Mouse (Mus musculus) kidney, postnatal 25 days (tissue): ENCODE measurements at regions not wholly inside any gene's neighbourhood (a gene's known extent, or its start where the extent isn't known, plus 50 kb on each side); places are given as distances from the start of the nearest gene placed in this dataset.

Source experiments
- DNase-seq, 2 experiments: peaks; one replicate each; pipeline ENCODE4 v3.0.0; 2021; ENCODE audit warnings: mixed read lengths in 2 of 2

GRCm38 (mm10) chr8:89516602-89517001 is 472.6 kb upstream of the Sall1 start:
- DNase-seq, result no peak

GRCm38 (mm10) chr8:89514270-89514669 is 470.3 kb upstream of the Sall1 start:
- DNase-seq, result no peak

GRCm38 (mm10) chr8:89507639-89508038 is 463.7 kb upstream of the Sall1 start:
- DNase-seq, result no peak

DNA sequence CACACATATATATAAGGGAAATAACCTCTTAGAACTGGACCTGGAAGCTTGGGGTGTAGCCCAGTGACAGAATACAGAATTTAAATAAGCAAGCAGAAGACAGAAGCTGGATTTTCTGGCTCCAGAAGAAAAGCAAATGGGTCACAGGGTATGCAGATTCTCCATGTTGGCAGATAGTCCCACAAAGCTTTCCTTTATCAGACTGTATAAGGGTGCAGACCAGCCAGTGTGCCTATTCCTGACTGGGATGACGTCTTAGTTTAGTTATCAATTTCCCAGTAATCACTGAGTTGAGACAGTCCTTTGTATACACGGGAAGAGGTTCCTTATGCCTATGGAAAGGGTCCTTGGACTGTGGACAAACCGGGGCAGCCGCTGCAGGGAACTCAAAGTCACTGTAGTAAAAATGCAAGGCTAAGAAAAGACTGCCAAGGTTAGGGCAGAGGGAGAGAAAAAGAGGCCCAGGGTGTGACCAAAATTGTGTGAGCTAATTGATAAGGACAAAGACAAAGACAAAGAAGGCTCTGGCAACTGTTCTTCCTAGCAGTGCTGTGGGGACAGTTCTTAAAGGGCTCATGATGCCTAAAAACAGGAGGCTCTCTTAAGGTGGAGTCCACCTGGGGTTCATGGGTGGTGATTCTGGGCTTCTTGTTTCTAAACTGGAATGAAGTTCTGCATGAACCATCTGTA is 459.7 kb upstream of the Sall1 start:
- no peak for DNase-seq

GRCm38 (mm10) chr8:89503030-89503429 is 459.1 kb upstream of the Sall1 start:
- DNase-seq, result no peak

GRCm38 (mm10) chr8:89501756-89502155 is 457.8 kb upstream of the Sall1 start:
- no peak for DNase-seq

GRCm38 (mm10) chr8:89499831-89500230 is 455.9 kb upstream of the Sall1 start:
- no peak for DNase-seq

- no peak for DNase-seq
Observed at GRCm38 (mm10) chr8:89498088-89498695, 454.2 kb upstream of the Sall1 start.

- DNase-seq, result no peak
Observed at GRCm38 (mm10) chr8:89492336-89492735, 448.4 kb upstream of the Sall1 start.

DNA sequence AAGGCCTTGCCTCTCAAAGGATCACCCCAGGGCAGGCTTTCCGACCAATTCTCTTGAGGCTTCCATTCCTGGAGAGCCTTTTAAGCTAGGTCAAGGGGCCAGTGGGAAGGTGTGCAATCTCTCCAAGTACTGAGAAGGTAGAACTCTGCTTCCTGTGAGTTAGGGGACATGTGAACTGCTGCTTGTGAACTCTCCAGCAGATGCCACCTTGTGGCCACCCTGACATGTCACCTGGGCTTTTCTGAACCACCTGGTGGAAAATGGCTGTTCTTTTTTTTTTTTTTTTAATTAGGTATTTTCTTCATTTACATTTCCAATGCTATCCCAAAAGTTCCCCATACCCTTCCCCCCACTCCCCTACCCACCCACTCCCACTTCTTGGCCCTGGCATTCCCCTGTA is 438.5 kb upstream of the Sall1 start:
- DNase-seq, result peak; percentile 50 to 71

GRCm38 (mm10) chr8:89476930-89477329 is 433.0 kb upstream of the Sall1 start:
- DNase-seq, result no peak

DNA sequence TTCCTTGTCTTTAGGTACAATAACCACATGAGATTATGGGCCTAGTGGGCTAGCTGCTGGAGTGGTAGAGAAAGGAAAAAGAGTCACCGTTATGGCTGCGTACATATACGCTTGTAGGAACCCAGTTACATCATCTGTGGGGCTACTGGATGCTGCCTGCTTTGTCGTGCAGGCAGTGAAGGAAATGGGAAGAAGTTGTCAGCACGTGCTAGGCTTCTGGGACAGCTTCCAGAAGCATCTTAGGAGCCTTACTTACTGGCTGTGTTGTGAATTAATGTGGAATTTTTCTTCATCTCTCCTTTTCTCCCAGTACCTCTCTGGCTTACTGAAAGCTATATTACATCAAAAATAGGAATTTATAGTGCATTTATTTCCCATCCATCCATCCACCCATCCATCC is 427.2 kb upstream of the Sall1 start:
- DNase-seq, result no peak

GRCm38 (mm10) chr8:89468782-89469220 is 424.8 kb upstream of the Sall1 start:
- DNase-seq, result no peak

DNA sequence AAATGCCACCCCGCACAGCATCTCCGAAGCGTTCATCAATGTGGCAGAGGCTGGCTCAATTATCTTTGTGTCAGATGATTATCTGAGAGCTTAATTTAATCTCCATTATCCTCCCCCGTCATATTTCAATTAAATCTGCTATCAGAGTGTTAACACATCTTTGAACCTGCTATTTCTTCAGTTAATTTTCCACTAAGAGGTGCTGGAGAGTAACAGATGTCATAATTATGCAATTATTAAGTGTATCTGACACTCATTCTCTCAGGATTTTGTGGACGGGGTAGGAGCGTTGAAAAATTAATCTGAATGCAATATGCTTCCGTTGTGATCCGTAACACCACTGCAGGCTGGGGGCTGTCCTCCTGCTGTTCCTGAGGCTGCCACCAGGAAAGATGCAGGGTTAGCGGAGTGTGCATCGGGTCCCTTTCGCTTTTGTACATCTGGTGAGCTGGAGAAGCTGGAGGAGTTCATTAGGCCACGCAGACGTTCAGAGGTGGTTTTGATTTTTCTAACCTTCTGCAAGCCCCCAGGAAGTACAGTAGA is 421.3 kb upstream of the Sall1 start:
- DNase-seq, result no peak

DNA sequence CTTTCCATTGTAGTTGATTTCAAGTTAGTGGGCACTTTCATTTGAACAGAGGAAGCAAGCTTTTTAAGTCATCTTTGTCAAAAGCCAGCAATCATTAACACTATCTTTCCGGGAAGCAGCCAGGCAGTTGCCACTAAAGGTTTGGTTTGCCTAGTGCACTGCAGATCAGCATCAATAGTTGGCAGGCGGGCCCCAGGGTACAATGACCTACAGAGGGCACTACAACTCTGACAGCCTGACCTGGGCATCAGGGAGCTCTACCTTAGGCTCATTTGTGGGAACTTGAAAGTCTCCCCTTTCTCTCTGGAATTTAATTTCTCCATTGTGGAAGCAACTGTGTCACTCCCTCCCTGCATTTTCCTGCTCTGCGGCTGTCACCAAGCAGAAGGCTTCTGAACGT is 412.6 kb upstream of the Sall1 start:
- peak in 1 of 2 experiments; percentile 16 for DNase-seq

- no peak for DNase-seq
Observed at GRCm38 (mm10) chr8:89455731-89456130, 411.8 kb upstream of the Sall1 start.

- DNase-seq, result no peak
Observed at GRCm38 (mm10) chr8:89454197-89454596, 410.2 kb upstream of the Sall1 start.

DNA sequence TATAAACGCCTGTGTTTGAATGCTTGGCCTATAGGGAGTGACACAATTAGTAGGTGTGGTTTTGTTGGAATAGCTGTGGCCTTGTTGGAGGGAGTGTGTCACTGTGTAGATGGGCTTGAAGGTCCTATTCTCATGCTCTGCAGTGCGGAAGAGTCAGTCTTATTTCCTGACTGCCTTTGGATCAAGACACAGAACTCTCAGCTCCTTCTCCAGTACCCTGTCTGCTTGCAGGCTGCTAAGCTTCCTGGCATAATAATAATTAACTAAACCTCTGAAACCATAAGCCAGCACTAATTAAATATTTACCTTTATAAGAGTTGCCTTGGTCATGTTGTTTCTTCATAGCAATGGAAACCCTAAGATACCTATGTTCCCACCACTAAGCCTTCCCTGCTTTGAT is 409.8 kb upstream of the Sall1 start:
- no peak for DNase-seq

GRCm38 (mm10) chr8:89444466-89444865 is 400.5 kb upstream of the Sall1 start:
- no peak for DNase-seq

DNA sequence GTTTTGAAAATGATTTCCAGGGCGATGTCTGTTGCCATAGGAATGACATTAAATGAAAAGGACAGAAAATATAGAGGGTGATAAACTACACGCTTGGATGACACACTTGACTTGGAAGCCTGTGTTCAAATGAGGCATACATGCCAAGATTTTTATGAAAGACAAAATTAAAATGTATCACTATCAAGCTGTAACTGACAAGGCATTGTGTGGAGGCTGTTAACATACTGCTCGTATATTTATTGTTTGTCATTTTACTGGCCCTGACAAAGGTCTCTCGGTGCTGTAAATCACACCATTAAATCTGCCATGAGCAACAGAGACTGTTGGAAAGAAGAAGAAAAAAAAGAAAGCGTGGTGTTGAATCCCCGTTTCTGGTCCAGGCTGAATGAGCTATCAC is 395.3 kb upstream of the Sall1 start:
- no peak for DNase-seq

DNA sequence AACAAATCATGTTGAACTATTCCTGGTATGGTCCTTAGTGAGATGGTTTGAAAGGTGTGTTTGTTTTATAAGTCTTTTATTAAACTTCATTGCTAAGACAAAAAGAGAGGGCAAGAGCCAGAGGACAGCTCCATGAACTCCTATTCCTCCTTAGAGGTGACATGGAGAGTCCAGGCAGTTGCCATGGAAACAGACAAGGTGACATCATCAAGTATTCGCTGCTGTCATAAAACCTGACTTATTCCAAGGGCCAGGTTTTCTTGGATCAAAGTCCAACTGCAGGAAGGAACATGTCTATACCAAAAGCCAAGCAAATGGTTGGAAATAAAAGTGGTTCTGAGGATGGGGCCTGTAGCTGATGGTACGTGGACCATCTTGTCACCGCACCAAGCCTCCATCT is 383.0 kb upstream of the Sall1 start:
- DNase-seq, result no peak

- no peak for DNase-seq
Observed at GRCm38 (mm10) chr8:89415287-89415686, 371.3 kb upstream of the Sall1 start.

DNA sequence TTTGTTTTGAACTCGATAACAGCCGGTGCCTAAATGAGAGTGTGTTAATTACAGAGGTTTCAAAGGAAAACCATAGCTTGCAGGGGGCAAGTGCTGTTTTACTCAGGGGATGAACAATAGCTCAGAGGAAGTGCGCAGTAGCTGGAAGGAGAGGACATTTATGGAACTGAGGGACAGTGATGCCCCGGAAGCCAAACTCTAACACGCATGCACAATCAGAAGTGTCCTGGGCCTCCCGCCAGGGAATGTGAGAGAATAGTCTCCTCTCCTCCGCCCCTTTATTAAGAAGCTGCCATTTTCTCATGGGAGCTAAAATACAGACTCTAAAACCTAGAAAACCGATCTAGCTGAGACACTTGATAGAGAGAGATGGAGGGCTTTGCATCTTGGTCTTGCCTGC is 368.5 kb upstream of the Sall1 start:
- DNase-seq, result no peak

- DNase-seq, result peak; percentile 29 to 55
Observed at GRCm38 (mm10) chr8:89412046-89412445, 368.1 kb upstream of the Sall1 start.

- DNase-seq, result no peak
Observed at GRCm38 (mm10) chr8:89406688-89407087, 362.7 kb upstream of the Sall1 start.
